Mouse (Mus musculus) liver, postnatal 0 days (tissue): ENCODE results near the gene Gng10.

Experiments used
- CTCF ChIP-seq: sonication (generic); IDR thresholded peaks from 2 replicates; pipeline ENCODE4 v1.5.1; 2016; ENCODE audit warnings: antibody characterized with exemption, low read depth
- EP300 ChIP-seq: IDR thresholded peaks from 2 replicates; pipeline ENCODE4 v1.6.1; 2016; ENCODE audit warnings: antibody characterized with exemption, low read depth, mild to moderate bottlenecking

DNA sequence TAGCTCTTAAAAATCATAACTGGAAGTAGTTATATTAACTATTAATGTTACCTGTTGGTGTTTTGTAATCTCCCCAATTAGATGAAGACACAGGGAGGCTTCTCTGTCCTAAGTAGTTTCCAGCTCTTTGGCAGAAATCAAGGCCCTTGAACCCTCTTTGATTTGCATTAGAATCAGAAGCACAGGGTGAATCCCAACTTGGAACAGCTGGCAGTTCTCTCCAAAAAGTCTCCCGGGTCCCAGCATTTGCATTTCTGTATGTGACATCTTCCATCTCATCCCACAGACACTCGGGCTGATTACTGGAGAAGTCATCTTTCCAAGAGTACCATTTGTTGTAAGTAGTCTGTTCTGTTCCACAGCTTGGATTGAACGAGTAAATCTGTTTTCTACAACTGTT lies 12.3 kb downstream of the Gng10 start:
- TF ChIP-seq CTCF (no peak), EP300 (no peak)
